Mouse (Mus musculus): ENCODE results near the gene Mapk8ip3.

GRCm38 (mm10) chr17:24878531-24878930 is 58.2 kb downstream of the Mapk8ip3 start:
- TF ChIP-seq CTCF (IDR thresholded peaks at IDR 0.05; ENCODE audit: low read depth) (no peak), EP300 (IDR thresholded peaks at IDR 0.05; ENCODE audit: low read depth) (no peak)

Measured in liver, postnatal 0 days (tissue).